Mouse (Mus musculus) embryonic facial prominence, embryonic 13.5 days (tissue): Measurements from ENCODE around the gene Atp1b2. TPM values are rescaled to one million over a fixed set of nuclear protein-coding genes. Genes with fewer than 3 reads are reported as not detected.

Source experiments
- ATAC-seq: fragments of 200-750 bp; cut with Nextera tagmentation; 2 replicates; pipeline ENCODE4 v1.8.0; 2017; ENCODE audit warnings: low read depth; ENCODE audit not compliant: insufficient number of reproducible peaks, insufficient read depth, low FRiP score, low TSS enrichment
- H3K27ac ChIP-seq: fragments of 300-500 bp; sonication (generic); 2 replicates; pipeline ENCODE4 v1.5.1; 2015; ENCODE audit warnings: moderate library complexity, mild to moderate bottlenecking, inconsistent platforms
- H3K27me3 ChIP-seq: fragments of 300-500 bp; sonication (generic); 2 replicates; pipeline ENCODE4 v1.6.1; 2015; ENCODE audit warnings: mild to moderate bottlenecking, inconsistent platforms
- H3K36me3 ChIP-seq: fragments of 300-500 bp; sonication (generic); 2 replicates; pipeline ENCODE4 v1.6.1; 2015; ENCODE audit warnings: mild to moderate bottlenecking, inconsistent platforms
- H3K4me1 ChIP-seq: fragments of 300-500 bp; sonication (generic); 2 replicates; pipeline ENCODE4 v1.6.1; 2015; ENCODE audit warnings: inconsistent platforms
- H3K4me2 ChIP-seq: fragments of 300-500 bp; sonication (generic); 2 replicates; pipeline ENCODE4 v1.6.1; 2015; ENCODE audit warnings: moderate library complexity, mild to moderate bottlenecking, inconsistent platforms
- H3K4me3 ChIP-seq: fragments of 300-500 bp; sonication (generic); 2 replicates; pipeline ENCODE4 v1.5.1; 2015; ENCODE audit warnings: mild to moderate bottlenecking, inconsistent platforms
- H3K9ac ChIP-seq: fragments of 300-500 bp; sonication (generic); 2 replicates; pipeline ENCODE4 v1.6.1; 2015; ENCODE audit warnings: mild to moderate bottlenecking, inconsistent platforms
- H3K9me3 ChIP-seq: fragments of 300-500 bp; sonication (generic); 2 replicates; pipeline ENCODE4 v1.6.1; 2016; ENCODE audit warnings: inconsistent platforms
- WGBS: fragments of 180-500 bp; shearing (Covaris S2); methylation state at CpG from one replicate; pipeline ENCODE4 v1.1.7; 2015; ENCODE audit warnings: mixed read lengths; 5-methylcytosine and 5-hydroxymethylcytosine counted together
- polyA plus RNA-seq: library from polyadenylated mRNA; unstranded; fragments of >200 nt; fragmentation: Nextera tagmentation; extraction: Ambion mirVana; gene quantifications from 2 replicates; pipeline ENCODE4 v1.2.1, GENCODE M21; 2015

Atp1b2 gene
- polyA plus RNA-seq, 1 experiment from 2014 or later = 8.3 TPM

DNA sequence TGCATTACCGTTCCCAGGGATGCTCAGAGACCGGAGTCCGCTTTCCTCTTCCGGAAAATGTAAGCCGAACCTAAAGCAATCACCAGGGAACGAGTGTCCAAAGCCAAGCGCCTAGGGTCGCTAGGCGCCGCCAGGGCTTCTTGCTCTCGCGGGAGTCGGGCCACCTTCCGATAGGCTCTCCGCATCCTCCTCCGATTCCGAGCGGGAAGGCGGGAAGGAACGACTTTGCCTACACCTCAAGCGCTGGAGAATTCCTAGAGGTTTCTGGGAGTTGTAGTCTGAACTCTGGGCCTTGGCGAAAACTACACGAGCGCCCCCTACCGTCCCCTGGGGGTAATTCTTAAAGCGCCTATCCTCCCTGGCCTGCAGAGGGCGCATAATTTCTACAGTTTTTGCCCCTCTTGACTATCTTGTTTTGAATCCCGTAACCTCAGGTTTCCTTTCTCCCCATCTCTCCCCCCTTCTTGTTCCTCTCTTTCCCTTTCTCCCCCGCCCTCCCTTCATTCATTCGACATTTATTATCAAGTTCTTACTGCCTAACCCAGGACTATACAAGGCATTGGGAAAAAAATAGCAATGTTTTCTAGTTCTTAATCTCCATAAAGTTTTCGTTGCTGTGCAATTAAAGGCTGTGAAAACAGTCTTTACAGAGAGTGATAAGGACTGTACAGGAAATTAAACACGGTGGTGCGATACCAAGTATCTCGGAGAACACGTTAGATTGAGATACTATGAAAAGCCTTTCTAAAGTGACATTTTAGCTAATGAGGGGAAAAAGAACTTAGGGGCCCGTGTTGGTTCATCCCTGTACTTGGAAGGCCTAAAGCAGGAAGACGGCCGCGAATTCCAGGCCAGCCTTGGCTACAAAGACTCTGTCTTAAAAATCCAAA lies 26.4 kb downstream of the Atp1b2 start:
- peak; percentile 85 for ATAC-seq
- Histone ChIP-seq H3K27ac (peak overlapping the region; percentile 96), H3K36me3 (peaks cover 32% of the 10 kb centered on the region), H3K4me2 (peak overlapping the region; percentile 87), H3K4me3 (peak overlapping the region; percentile 79), H3K9ac (peak overlapping the region; percentile 90), H3K4me1 (peaks cover 44% of the 10 kb centered on the region), H3K9me3 (no peaks in the 10 kb centered on the region), H3K27me3 (no peaks in the 10 kb centered on the region)
- WGBS = 2% methylated on average over 39 of the region's 39 CpGs

DNA sequence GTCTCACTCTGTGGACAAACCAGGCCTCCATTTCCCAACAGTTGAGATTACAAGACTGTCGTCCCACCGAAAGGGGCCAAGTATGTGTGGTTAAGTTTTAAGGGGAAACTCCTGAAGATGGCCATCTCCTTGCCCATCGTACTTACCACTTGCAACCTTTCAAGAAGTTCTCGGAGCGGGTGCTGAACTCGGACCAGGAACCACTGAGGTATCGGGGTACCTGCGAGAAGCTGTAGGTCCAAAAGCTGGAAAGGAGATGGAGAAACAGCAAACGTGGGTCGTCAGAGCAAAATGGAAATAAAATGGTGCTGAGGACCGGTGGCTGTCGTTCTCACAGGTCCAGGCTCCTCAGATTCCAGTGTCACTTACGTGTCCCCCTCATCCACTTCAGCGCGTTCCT lies 27.4 kb downstream of the Atp1b2 start:
- Histone ChIP-seq H3K27ac (peak overlapping the region; percentile 75; the same call in 1 of the 2 replicates), H3K4me3 (peak overlapping the region; percentile 79), H3K4me1 (peaks cover 44% of the 10 kb centered on the region), H3K4me2 (peak overlapping the region; percentile 87), H3K9ac (peak overlapping the region; percentile 90), H3K27me3 (no peaks in the 10 kb centered on the region), H3K36me3 (peaks cover 37% of the 10 kb centered on the region), H3K9me3 (no peaks in the 10 kb centered on the region)
- WGBS = 16% methylated on average over 15 of the region's 15 CpGs
- no peak for ATAC-seq

DNA sequence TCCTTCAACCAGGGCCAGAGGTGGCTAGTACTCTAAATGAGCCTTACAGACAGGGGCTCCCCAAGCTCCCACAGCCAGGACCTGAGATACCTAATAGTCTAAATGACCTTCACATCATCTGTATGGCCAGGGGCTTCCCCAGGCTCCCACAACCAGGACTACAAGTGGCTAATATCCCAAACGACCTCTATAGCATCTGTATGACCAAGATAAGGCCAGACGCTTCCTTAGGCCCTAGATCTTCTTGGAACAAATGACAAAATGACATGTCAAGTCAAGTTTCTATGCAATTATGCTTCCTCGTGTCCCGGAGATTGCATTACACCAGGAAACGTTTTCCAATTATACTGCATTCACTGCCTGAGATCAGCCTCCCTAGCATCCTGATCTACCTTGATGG lies 29.4 kb downstream of the Atp1b2 start:
- H3K9ac ChIP-seq = no peak overlapping the region
- WGBS = 64% methylated on average over 5 of the region's 5 CpGs
- H3K9me3 ChIP-seq = no peaks in the 10 kb centered on the region
- no peak for ATAC-seq
- no peak overlapping the region for H3K27ac ChIP-seq
- peaks cover 33% of the 10 kb centered on the region for H3K4me1 ChIP-seq
- H3K27me3 ChIP-seq = no peaks in the 10 kb centered on the region
- H3K4me3 ChIP-seq = no peak overlapping the region
- H3K4me2 ChIP-seq = 0 out of 2 replicates have a peak overlapping the region, but pooled peaks have one; percentile 19
- H3K36me3 ChIP-seq = peaks cover 49% of the 10 kb centered on the region

DNA sequence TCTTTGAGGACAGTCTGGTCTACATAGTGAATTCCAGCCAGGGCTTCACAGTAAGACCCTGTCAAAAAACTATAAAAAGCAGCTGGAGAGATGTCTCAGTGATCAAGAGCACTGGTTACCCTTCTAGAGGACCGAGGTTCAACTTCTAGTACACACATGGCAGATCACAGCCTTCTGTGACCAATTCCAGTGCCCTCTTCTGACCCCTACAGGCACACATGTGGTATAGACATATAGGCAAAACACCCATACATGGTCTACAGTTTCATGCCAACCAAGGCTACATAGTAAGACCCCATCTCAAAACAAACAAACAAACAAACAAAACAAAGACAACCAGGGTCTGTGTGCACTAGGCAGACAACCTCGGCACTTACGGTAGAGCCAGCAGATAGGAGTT lies 30.5 kb downstream of the Atp1b2 start:
- ATAC-seq = no peak
- Histone ChIP-seq H3K9ac (0 out of 2 replicates have a peak overlapping the region, but pooled peaks have one; percentile 22), H3K9me3 (no peaks in the 10 kb centered on the region), H3K4me1 (peaks cover 33% of the 10 kb centered on the region), H3K27me3 (no peaks in the 10 kb centered on the region), H3K27ac (no peak overlapping the region), H3K36me3 (peaks cover 60% of the 10 kb centered on the region), H3K4me3 (no peak overlapping the region), H3K4me2 (no peak overlapping the region)
- WGBS = 62% methylated on average over 3 of the region's 3 CpGs

DNA sequence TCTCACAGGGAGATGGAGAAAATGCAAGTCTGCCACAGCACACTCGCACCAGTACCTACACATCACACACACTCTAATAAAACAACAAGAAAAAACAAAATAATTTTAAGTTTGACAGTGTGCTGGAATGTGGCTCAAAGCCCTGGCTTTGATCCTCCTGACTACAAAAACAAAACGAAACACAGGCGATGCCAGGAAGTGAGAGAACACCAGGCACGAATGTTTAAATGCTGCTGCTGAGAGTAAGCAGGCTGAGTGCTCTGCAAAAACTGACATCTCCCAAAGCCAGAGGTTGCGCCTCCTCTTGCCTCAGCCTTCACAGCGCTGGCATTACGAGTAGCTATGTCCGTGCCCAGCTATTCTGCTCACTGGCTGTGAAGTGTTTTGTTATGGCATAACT lies 40.6 kb downstream of the Atp1b2 start:
- Histone ChIP-seq H3K4me3 (no peak overlapping the region), H3K27ac (no peak overlapping the region), H3K9me3 (no peaks in the 10 kb centered on the region), H3K36me3 (peaks cover 72% of the 10 kb centered on the region), H3K27me3 (no peaks in the 10 kb centered on the region), H3K9ac (no peak overlapping the region), H3K4me2 (no peak overlapping the region), H3K4me1 (peaks cover 21% of the 10 kb centered on the region)
- no peak for ATAC-seq
- WGBS = 67% methylated on average over 8 of the region's 8 CpGs

DNA sequence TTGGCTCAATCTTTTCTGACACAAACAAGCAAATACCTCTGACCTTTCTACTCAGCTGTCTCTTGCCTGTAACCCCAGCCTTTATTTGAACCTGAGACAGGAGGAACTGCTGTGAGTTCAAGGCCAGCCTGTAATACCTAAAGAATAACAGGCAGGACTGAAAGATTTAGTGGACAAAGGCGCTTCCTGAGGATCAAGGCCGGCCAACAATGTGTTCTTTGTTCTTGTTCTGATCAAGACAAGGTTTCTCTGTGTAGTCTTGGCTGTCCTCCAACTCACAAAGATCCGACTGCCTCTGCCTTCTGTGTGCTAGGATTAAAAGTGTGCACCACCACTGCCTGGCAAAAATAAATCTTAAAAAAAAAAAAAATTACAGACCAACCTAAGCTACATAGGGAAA lies 41.4 kb downstream of the Atp1b2 start:
- no peak overlapping the region for H3K27ac ChIP-seq

DNA sequence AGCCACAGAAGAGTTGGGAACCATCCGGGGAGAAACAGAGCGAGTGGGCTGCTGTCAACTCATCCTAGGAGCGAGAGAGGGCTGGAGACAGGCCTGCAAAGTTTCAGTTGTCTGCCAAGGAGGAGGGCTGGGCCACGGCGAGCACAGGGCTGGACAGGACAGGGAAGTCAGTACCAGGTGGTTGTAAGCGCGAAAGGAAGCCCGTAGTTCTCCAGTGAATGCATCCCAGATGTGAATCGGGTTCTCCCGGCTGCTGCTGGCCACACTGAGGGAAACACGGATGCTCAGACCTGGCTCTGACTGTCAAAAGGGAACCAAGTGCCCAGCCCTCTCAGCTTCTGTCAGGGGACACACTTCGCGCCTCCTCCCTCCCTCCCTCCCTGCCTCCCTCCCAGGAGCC lies 42.4 kb downstream of the Atp1b2 start:
- Histone ChIP-seq H3K4me2 (no peak overlapping the region), H3K27ac (no peak overlapping the region), H3K36me3 (peaks cover 59% of the 10 kb centered on the region), H3K27me3 (no peaks in the 10 kb centered on the region), H3K4me1 (peaks cover 34% of the 10 kb centered on the region), H3K9ac (no peak overlapping the region), H3K4me3 (no peak overlapping the region), H3K9me3 (no peaks in the 10 kb centered on the region)
- no peak for ATAC-seq
- 46% methylated on average over 13 of the region's 13 CpGs for WGBS

More for the DNA sequence above, 41.4 kb downstream of the Atp1b2 start:
- H3K4me2 ChIP-seq = no peak overlapping the region
- 54% methylated on average over 3 of the region's 3 CpGs for WGBS
- H3K4me3 ChIP-seq = no peak overlapping the region
- peaks cover 23% of the 10 kb centered on the region for H3K4me1 ChIP-seq
- peaks cover 65% of the 10 kb centered on the region for H3K36me3 ChIP-seq
- no peak overlapping the region for H3K9ac ChIP-seq
- no peaks in the 10 kb centered on the region for H3K27me3 ChIP-seq
- no peaks in the 10 kb centered on the region for H3K9me3 ChIP-seq
- ATAC-seq = no peak

DNA sequence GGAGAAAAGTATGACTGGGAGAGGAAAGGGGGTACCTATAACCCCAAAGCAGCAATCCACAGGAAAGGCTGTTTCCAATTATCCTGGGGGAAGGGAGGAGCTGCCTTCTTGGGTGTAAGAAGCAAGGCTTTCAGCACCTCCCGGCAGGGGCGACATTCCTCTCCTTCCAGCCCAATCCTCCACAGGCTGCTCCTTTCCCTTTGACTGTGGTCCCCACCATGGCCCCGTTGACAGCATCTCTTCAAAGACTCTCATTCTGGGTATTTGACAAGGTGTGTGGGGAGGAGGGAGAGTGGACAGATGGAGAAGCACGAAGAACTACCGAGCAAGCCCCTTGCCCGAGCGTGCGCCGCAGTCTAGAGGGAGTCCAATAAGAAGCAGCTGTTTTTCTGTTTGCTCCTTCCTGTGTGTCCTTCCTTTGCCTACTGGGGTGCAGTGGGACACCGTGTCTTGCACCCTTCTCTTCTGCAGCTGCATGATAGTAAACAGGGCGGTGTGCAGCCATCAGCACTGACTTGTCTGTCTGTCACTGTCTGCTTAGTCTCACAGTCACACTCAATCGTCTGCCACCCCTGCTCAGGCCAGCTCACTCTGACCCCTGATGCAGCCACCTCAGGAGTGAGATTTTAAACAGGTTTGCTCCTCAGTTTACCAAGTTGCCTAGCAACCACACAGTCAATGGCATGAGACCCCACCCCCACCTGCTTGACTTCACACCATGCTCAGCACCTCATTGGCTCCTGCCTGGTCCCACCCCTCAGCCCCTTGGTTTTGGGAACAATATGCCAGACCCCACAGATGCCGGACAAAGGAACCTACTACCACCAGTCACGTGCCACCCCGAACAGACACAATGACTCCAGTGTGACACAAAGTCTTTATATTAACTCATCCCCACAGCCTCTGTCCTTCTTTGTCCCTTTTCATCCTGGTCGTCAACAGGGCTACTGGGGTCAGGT lies 44.6 kb downstream of the Atp1b2 start:
- Histone ChIP-seq H3K4me3 (peak overlapping the region; percentile 72), H3K27ac (peak overlapping the region; percentile 85), H3K36me3 (peaks cover 46% of the 10 kb centered on the region), H3K4me2 (peak overlapping the region; percentile 92), H3K27me3 (no peaks in the 10 kb centered on the region), H3K9me3 (no peaks in the 10 kb centered on the region), H3K4me1 (peaks cover 54% of the 10 kb centered on the region), H3K9ac (peak overlapping the region; percentile 93)
- 11% methylated on average over 16 of the region's 16 CpGs for WGBS
- 0 out of 2 replicates have a peak, but pooled peaks have one; percentile 12 for ATAC-seq

DNA sequence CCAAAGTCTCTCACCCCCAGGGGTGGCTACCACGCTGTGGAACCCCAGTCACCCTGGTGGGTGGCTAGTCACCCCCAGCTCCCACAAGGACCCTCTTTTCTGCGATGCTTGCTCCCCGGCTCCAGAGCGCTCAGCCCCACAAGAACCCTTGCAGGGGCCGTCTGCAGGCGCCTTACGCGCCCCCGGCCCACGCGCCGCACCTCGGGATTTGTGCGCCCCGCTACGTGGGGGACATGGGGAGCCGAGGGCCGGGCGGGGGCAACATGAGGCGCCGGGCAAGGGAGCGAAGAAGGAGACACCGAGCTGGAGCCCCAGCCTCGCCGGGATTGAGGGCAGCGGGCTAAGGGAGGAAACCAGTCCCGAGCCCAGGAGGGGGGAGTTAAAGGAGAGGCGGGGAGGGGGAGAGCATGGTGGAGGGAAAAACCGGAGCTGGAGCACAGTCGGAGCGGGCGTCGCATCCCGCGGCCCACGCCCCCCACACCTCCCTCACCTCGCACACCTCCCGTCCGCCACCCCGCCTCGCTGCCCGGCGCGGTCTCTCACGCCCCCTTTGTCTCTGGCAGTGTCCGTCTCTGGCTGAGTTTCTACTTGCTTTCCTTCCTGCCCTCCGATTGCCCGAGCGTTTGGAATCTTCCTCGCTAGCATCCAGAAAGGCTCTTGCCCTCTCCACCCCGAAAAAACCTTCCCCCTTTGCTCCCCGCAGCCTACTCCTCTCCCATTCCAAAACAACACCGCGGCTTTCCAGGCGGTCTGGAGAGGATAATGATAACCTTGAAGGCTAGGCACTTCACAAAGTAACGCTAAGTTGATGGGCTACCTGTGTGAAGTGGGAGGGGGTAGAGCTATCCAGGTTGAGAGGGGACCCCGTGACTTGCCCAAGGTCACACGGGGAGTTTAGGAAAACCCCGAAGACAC lies 45.6 kb downstream of the Atp1b2 start, which contains the start of gene Efnb3:
Gene Efnb3, minus strand, starts transcription at position 355 of the 915 bp plus-strand sequence.
- peak within 1 kb of the TSS; percentile 72 for H3K4me3 ChIP-seq
- H3K4me1 ChIP-seq = peaks cover 54% of the 10 kb centered on the region
- WGBS = under 1% methylated on average over 57 of the region's 59 CpGs
- H3K9ac ChIP-seq = peak within 1 kb of the TSS; percentile 93
- H3K27me3 ChIP-seq = no peaks in the 10 kb centered on the region
- ATAC-seq = peak; percentile 67
- no peaks in the 10 kb centered on the region for H3K9me3 ChIP-seq
- peaks cover 46% of the 10 kb centered on the region for H3K36me3 ChIP-seq
- H3K27ac ChIP-seq = peak within 1 kb of the TSS; percentile 85
- H3K4me2 ChIP-seq = peak within 1 kb of the TSS; percentile 92

DNA sequence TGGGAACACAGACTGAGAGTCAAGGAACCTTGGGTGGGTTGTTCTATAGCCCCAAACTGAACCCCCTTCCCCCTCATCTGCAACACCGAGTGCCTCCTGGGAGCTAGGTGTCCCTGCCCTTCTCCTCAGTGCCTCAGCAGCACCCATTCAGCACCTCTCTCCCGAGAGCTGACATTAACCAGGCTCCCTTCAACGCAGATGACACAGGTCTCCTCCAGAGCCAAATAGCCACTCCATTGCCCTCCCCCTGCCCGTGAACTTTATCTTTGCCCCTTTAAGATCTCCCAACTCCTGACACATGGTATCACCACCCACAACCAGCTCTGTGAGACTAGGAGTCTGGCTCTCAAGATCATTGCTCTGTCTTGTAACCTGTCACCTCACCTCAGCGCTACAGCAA lies 46.6 kb downstream of the Atp1b2 start:
- Histone ChIP-seq H3K4me2 (peak overlapping the region; percentile 92), H3K9me3 (no peaks in the 10 kb centered on the region), H3K36me3 (peaks cover 51% of the 10 kb centered on the region), H3K27me3 (no peaks in the 10 kb centered on the region), H3K27ac (peak overlapping the region; percentile 85; the same call in 1 of the 2 replicates), H3K4me1 (peaks cover 54% of the 10 kb centered on the region), H3K9ac (peak overlapping the region; percentile 93), H3K4me3 (peak overlapping the region; percentile 72)
- ATAC-seq = no peak
- 14% methylated on average over 5 of the region's 5 CpGs for WGBS
